Mouse (Mus musculus) cerebellum, adult (tissue): ENCODE data around the gene Ccr5.
"Not testable (repeated sequence)": the region's sequence is repeated elsewhere in the genome, so short reads cannot be mapped to it uniquely, and the experiment has no call there.

Source experiments
- ATAC-seq: cut with Nextera tagmentation; 2 replicates; pipeline ENCODE4 v1.9.2; 2017; ENCODE audit warnings: mild to moderate bottlenecking, moderate library complexity, mixed read lengths; ENCODE audit not compliant: insufficient number of reproducible peaks, low FRiP score, low TSS enrichment

Ccr5 gene

GRCm38 (mm10) chr9:124121387-124122184 is at the start of gene Ccr5:
Gene Ccr5, plus strand, starts transcription at chr9:124121543.
- ATAC-seq = no peak

- ATAC-seq = no peak
Observed at GRCm38 (mm10) chr9:124079803-124080202, 41.5 kb upstream of the Ccr5 start.

- ATAC-seq = not testable (repeated sequence)
Observed at GRCm38 (mm10) chr9:124080471-124080870, 40.9 kb upstream of the Ccr5 start.

- no peak for ATAC-seq
Observed at GRCm38 (mm10) chr9:124090441-124090840, 30.9 kb upstream of the Ccr5 start.

GRCm38 (mm10) chr9:124099127-124099526 is 22.2 kb upstream of the Ccr5 start:
- ATAC-seq = no peak

GRCm38 (mm10) chr9:124100357-124100756 is 21.0 kb upstream of the Ccr5 start:
- ATAC-seq = no peak

- ATAC-seq = no peak
Observed at GRCm38 (mm10) chr9:124101723-124102122, 19.6 kb upstream of the Ccr5 start, which contains the start of gene Ccr2. Gene Ccr2, plus strand, starts transcription at chr9:124101950.

GRCm38 (mm10) chr9:124103199-124103598 is 18.1 kb upstream of the Ccr5 start:
- no peak for ATAC-seq

- no peak for ATAC-seq
Observed at GRCm38 (mm10) chr9:124105196-124105595, 16.1 kb upstream of the Ccr5 start.

GRCm38 (mm10) chr9:124107232-124107631 is 14.1 kb upstream of the Ccr5 start:
- no peak for ATAC-seq

GRCm38 (mm10) chr9:124108356-124109127 is 12.8 kb upstream of the Ccr5 start:
- ATAC-seq = no peak

GRCm38 (mm10) chr9:124111997-124112396 is 9.3 kb upstream of the Ccr5 start:
- no peak for ATAC-seq

GRCm38 (mm10) chr9:124112591-124113239 is 8.6 kb upstream of the Ccr5 start:
- no peak for ATAC-seq

- ATAC-seq = no peak
Observed at GRCm38 (mm10) chr9:124113777-124114176, 7.6 kb upstream of the Ccr5 start.

- ATAC-seq = no peak
Observed at GRCm38 (mm10) chr9:124118489-124118888, 2.9 kb upstream of the Ccr5 start.

- no peak for ATAC-seq
Observed at GRCm38 (mm10) chr9:124125576-124125975, 4.2 kb downstream of the Ccr5 start.

GRCm38 (mm10) chr9:124126373-124126772 is 5.0 kb downstream of the Ccr5 start:
- no peak for ATAC-seq

GRCm38 (mm10) chr9:124127412-124127811 is 6.1 kb downstream of the Ccr5 start:
- no peak for ATAC-seq

GRCm38 (mm10) chr9:124128379-124128778 is 7.0 kb downstream of the Ccr5 start:
- ATAC-seq = no peak

- not testable (repeated sequence) for ATAC-seq
Observed at GRCm38 (mm10) chr9:124132899-124133298, 11.6 kb downstream of the Ccr5 start.

GRCm38 (mm10) chr9:124134919-124135318 is 13.6 kb downstream of the Ccr5 start:
- ATAC-seq = not testable (repeated sequence)
